Mouse (Mus musculus) spleen, adult 2 months (tissue): ENCODE data around the gene Glt8d2. TPM values are rescaled to one million over a fixed set of nuclear protein-coding genes. Genes with fewer than 3 reads are reported as not detected.

Experiments
- DNase-seq, 2 experiments: peaks; one replicate each; pipeline versions ENCODE4 v3.0.0 to v3.0.0-alpha.2; 2012 to 2021; ENCODE audit warnings: low spot score in 2 of 2, low read depth in 1 of 2
- H3K27ac ChIP-seq: fragments of 200-500 bp; 2 replicates; pipeline ENCODE4 v1.5.1; 2012; ENCODE audit warnings: low read length, inconsistent platforms; ENCODE audit not compliant: insufficient read depth
- H3K27me3 ChIP-seq: fragments of 200-500 bp; 2 replicates; pipeline ENCODE4 v1.6.1; 2012; ENCODE audit warnings: mild to moderate bottlenecking, moderate library complexity, low read length, inconsistent platforms; ENCODE audit not compliant: control insufficient read depth, insufficient read depth
- H3K36me3 ChIP-seq: fragments of 200-500 bp; 2 replicates; pipeline ENCODE4 v1.6.1; 2012; ENCODE audit warnings: mild to moderate bottlenecking, low read length, inconsistent platforms; ENCODE audit not compliant: control insufficient read depth, insufficient read depth
- H3K4me1 ChIP-seq: fragments of 200-500 bp; 2 replicates; pipeline ENCODE4 v1.6.1; 2011; ENCODE audit warnings: inconsistent platforms; ENCODE audit not compliant: control insufficient read depth, insufficient read depth, insufficient read length
- H3K4me3 ChIP-seq: fragments of 200-500 bp; 2 replicates; pipeline ENCODE4 v1.5.1; 2011; ENCODE audit warnings: mild to moderate bottlenecking, inconsistent platforms; ENCODE audit not compliant: insufficient read depth, insufficient read length; ENCODE audit errors: extremely low read depth
- CTCF ChIP-seq: fragments of 200-500 bp; IDR thresholded peaks from 2 replicates; pipeline ENCODE4 v1.5.1; 2011; ENCODE audit warnings: mild to moderate bottlenecking, inconsistent platforms; ENCODE audit not compliant: insufficient read depth, insufficient read length, insufficient replicate concordance; ENCODE audit errors: extremely low read depth
- POLR2A ChIP-seq: fragments of 200-500 bp; IDR thresholded peaks from 2 replicates; pipeline ENCODE4 v1.6.1; 2011; ENCODE audit warnings: low read depth, low read length, inconsistent platforms
- WGBS: fragments of 180-500 bp; shearing (Covaris S2); methylation state at CpG from one replicate; pipeline ENCODE4 v1.1.7; 2018; 5-methylcytosine and 5-hydroxymethylcytosine counted together
- polyA plus RNA-seq: library from polyadenylated mRNA; depleted of rRNA; stranded (reverse); fragments of >200 nt; gene quantifications from 2 replicates; pipeline ENCODE4 v1.2.3, GENCODE M21; 2012

Gene Glt8d2
- polyA plus RNA-seq, 1 experiment = 0.32 TPM

- no peak overlapping the region for H3K27ac ChIP-seq
- H3K4me1 ChIP-seq = no peaks in the 10 kb centered on the region
- WGBS = 36% methylated on average over 7 of the region's 7 CpGs
Observed at GRCm38 (mm10) chr10:82689681-82690211, 704 bp downstream of the Glt8d2 start.

GRCm38 (mm10) chr10:82685440-82685839, 5.0 kb downstream of the Glt8d2 start:
- Histone ChIP-seq H3K4me3 (no peak overlapping the region), H3K4me1 (no peaks in the 10 kb centered on the region), H3K36me3 (no peaks in the 10 kb centered on the region), H3K27me3 (no peaks in the 10 kb centered on the region), H3K27ac (no peak overlapping the region)
- WGBS = 65% methylated on average over 2 of the region's 2 CpGs
- DNase-seq = no peak
- no peak for TF ChIP-seq CTCF
- no peak for TF ChIP-seq POLR2A

More at GRCm38 (mm10) chr10:82689681-82690211, 704 bp downstream of the Glt8d2 start:
- H3K27me3 ChIP-seq = no peaks in the 10 kb centered on the region
- TF ChIP-seq POLR2A (no peak), CTCF (no peak)
- no peak for DNase-seq
- no peak overlapping the region for H3K4me3 ChIP-seq
- no peaks in the 10 kb centered on the region for H3K36me3 ChIP-seq

GRCm38 (mm10) chr10:82681639-82682038, 8.8 kb downstream of the Glt8d2 start:
- no peak for TF ChIP-seq CTCF
- TF ChIP-seq POLR2A = no peak
- Histone ChIP-seq H3K27ac (no peak overlapping the region), H3K4me1 (no peaks in the 10 kb centered on the region), H3K27me3 (no peaks in the 10 kb centered on the region; the same call in 1 of the 2 replicates), H3K4me3 (no peak overlapping the region), H3K36me3 (no peaks in the 10 kb centered on the region)
- DNase-seq = no peak
- WGBS = 92% methylated on average over 7 of the region's 7 CpGs

- Histone ChIP-seq H3K36me3 (no peaks in the 10 kb centered on the region), H3K4me3 (no peak overlapping the region), H3K27me3 (no peaks in the 10 kb centered on the region; the same call in 1 of the 2 replicates), H3K27ac (no peak overlapping the region), H3K4me1 (no peaks in the 10 kb centered on the region)
- 93% methylated on average over 5 of the region's 5 CpGs for WGBS
- no peak for TF ChIP-seq POLR2A
- no peak for TF ChIP-seq CTCF
- no peak for DNase-seq
Observed at GRCm38 (mm10) chr10:82680769-82681168, 9.7 kb downstream of the Glt8d2 start.

- no peaks in the 10 kb centered on the region for H3K36me3 ChIP-seq
- no peaks in the 10 kb centered on the region; the same call in 1 of the 2 replicates for H3K27me3 ChIP-seq
- no peak overlapping the region for H3K4me3 ChIP-seq
- DNase-seq = no peak
- TF ChIP-seq POLR2A = no peak
- TF ChIP-seq CTCF = no peak
- H3K27ac ChIP-seq = no peak overlapping the region
- WGBS = 86% methylated on average over 6 of the region's 6 CpGs
- H3K4me1 ChIP-seq = no peaks in the 10 kb centered on the region
Observed at GRCm38 (mm10) chr10:82676949-82677348, 13.5 kb downstream of the Glt8d2 start.

- 35% methylated on average over 6 of the region's 6 CpGs for WGBS
- H3K36me3 ChIP-seq = no peaks in the 10 kb centered on the region
- TF ChIP-seq CTCF (no peak), POLR2A (no peak)
- no peaks in the 10 kb centered on the region; the same call in 1 of the 2 replicates for H3K4me1 ChIP-seq
- no peak for DNase-seq
- H3K4me3 ChIP-seq = no peak overlapping the region
- H3K27ac ChIP-seq = no peak overlapping the region
- no peaks in the 10 kb centered on the region for H3K27me3 ChIP-seq
Observed at GRCm38 (mm10) chr10:82670205-82670604, 20.2 kb downstream of the Glt8d2 start.

- no peak overlapping the region for H3K27ac ChIP-seq
- H3K36me3 ChIP-seq = no peaks in the 10 kb centered on the region
- 23% methylated on average over 22 of the region's 22 CpGs for WGBS
Observed at GRCm38 (mm10) chr10:82666436-82667234, 23.8 kb downstream of the Glt8d2 start.

More at GRCm38 (mm10) chr10:82666436-82667234, 23.8 kb downstream of the Glt8d2 start:
- peak; percentile 50 to 77 for DNase-seq
- no peak overlapping the region for H3K4me3 ChIP-seq
- H3K4me1 ChIP-seq = peaks cover 5% of the 10 kb centered on the region; the same call in 1 of the 2 replicates
- TF ChIP-seq CTCF (peak; percentile 53; the same call in 1 of the 2 replicates), POLR2A (no peak)
- no peaks in the 10 kb centered on the region for H3K27me3 ChIP-seq
